Mouse (Mus musculus): ENCODE results near the gene Pced1b. TPM values are rescaled to one million over a fixed set of nuclear protein-coding genes. Genes with fewer than 3 reads are reported as not detected.

Gene Pced1b
- total and polyA plus RNA-seq, 2 experiments from 2014 or later: 0.89 to 2.6 TPM

DNA sequence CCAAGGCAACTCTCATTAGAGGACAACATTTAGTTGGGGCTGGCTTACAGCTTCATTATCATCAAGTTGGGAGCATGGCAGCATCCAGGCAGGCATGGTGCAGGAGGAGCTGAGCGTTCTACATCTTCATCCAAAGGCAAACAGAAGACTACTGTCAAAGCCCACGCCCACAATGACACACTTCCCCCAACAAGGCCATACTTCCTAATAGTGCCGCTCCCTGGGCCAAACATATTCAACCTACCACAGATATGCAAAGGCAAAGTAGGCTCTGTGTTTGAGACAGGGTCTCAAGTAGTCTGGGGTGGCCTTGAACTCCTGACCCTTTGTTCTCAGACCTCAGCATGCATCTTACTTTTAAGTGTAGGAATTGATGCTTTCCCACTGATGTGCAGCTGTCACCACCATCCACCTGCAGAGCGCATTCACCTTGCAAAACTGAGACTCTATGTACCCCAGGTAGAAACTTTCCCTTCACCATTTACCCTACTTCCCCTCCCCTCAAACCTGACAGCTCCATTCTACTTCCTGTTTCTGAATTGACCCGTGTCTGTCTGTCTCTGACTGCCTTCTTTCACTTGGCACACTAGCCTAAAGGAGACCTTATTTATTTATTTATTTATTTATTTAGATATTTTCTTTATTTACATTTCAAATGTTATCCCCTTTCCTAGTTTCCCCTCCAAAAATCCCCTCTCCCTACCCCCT, 40.7 kb downstream of the Pced1b start:
- H3K4me3 ChIP-seq (ENCODE audit: low read depth, low read length): no peak overlapping the region
- DNase-seq (ENCODE audit: low spot score) (no peak), ATAC-seq (ENCODE audit: insufficient read depth, low read depth) (no peak)

DNA sequence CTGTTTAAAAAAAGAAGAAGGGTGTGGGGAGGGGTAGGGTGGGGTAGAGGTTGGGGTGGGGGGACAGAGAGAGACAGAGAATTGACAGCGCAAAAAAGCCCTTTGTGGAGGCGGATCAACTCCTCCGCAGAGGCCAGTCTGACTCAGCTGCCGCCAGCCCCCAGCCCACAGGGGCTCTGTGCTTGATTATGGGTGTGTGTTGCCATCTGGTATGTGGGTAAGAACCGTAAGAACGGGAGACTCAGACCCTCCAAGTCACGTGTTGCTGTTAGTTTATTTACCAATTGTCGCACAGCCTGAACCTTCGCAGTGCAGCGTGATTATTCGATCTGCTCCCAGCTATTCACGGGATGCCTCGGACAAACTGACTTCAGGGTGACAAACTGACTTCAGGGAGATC, 41.8 kb downstream of the Pced1b start:
- H3K27ac ChIP-seq (ENCODE audit: low read depth): no peak overlapping the region
- no peak overlapping the region for H3K9ac ChIP-seq (replicated peaks; ENCODE audit: low read depth, low read length)
- no peak for DNase-seq (ENCODE audit: low spot score)
- H3K4me1 ChIP-seq (ENCODE audit: control insufficient read depth, insufficient read depth): no peaks in the 10 kb centered on the region
- H3K9me3 ChIP-seq (replicated peaks; ENCODE audit: control insufficient read depth, low read length): no peaks in the 10 kb centered on the region
- TF ChIP-seq EP300 (IDR thresholded peaks at IDR 0.05; ENCODE audit: low read depth) (no peak), CTCF (IDR thresholded peaks at IDR 0.05; ENCODE audit: low read depth) (no peak)
- H3K27me3 ChIP-seq (ENCODE audit: control insufficient read depth, insufficient read depth, low read length): no peaks in the 10 kb centered on the region
- WGBS: 83% methylated on average over 13 of the region's 13 CpGs
- H3K36me3 ChIP-seq (replicated peaks; ENCODE audit: control insufficient read depth, insufficient read depth, low read length): no peaks in the 10 kb centered on the region
- ATAC-seq (ENCODE audit: insufficient read depth, low read depth): no peak
- no peak overlapping the region for H3K4me2 ChIP-seq (ENCODE audit: low read depth, low read length)
- H3K4me3 ChIP-seq (ENCODE audit: low read depth, low read length): no peak overlapping the region

More for the DNA sequence above, 40.7 kb downstream of the Pced1b start:
- WGBS: 85% methylated on average over 5 of the region's 5 CpGs
- Histone ChIP-seq H3K4me2 (ENCODE audit: low read depth, low read length) (no peak overlapping the region), H3K36me3 (replicated peaks; ENCODE audit: control insufficient read depth, insufficient read depth, low read length) (no peaks in the 10 kb centered on the region), H3K27ac (ENCODE audit: low read depth) (no peak overlapping the region), H3K27me3 (ENCODE audit: control insufficient read depth, insufficient read depth, low read length) (no peaks in the 10 kb centered on the region), H3K9me3 (replicated peaks; ENCODE audit: control insufficient read depth, low read length) (no peaks in the 10 kb centered on the region), H3K4me1 (ENCODE audit: control insufficient read depth, insufficient read depth) (no peaks in the 10 kb centered on the region), H3K9ac (replicated peaks; ENCODE audit: low read depth, low read length) (no peak overlapping the region)
- TF ChIP-seq CTCF (IDR thresholded peaks at IDR 0.05; ENCODE audit: low read depth): no peak
- no peak for TF ChIP-seq EP300 (IDR thresholded peaks at IDR 0.05; ENCODE audit: low read depth)

DNA sequence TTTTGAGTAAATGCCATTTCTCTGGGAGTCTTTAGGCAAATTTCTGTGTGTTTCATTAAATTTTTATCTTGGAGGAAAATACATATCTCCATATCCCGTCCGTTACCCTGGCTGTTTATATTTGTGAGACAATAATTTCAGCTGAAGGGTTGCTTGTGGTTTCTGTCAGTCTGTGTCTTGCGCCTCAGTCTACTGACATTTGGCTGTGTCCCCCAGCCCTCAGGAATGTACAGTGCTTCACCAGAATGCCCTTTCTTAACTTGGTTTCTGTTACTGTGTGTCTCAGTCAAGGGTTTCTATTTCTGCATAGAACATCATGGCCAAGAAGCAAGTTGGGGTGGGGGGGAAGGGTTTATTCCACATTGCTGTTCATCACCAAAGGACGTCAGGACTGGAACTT, 42.3 kb downstream of the Pced1b start:
- H3K4me2 ChIP-seq (ENCODE audit: low read depth, low read length): no peak overlapping the region
- H3K9me3 ChIP-seq (replicated peaks; ENCODE audit: control insufficient read depth, low read length): no peaks in the 10 kb centered on the region
- H3K4me1 ChIP-seq (ENCODE audit: control insufficient read depth, insufficient read depth): no peaks in the 10 kb centered on the region
- H3K9ac ChIP-seq (replicated peaks; ENCODE audit: low read depth, low read length): no peak overlapping the region
- H3K27ac ChIP-seq (ENCODE audit: low read depth): no peak overlapping the region
- no peaks in the 10 kb centered on the region for H3K27me3 ChIP-seq (ENCODE audit: control insufficient read depth, insufficient read depth, low read length)
- H3K4me3 ChIP-seq (ENCODE audit: low read depth, low read length): no peak overlapping the region
- ATAC-seq (ENCODE audit: insufficient read depth, low read depth): no peak
- 65% methylated on average over 4 of the region's 4 CpGs for WGBS
- TF ChIP-seq CTCF (IDR thresholded peaks at IDR 0.05; ENCODE audit: low read depth) (no peak), EP300 (IDR thresholded peaks at IDR 0.05; ENCODE audit: low read depth) (no peak)
- no peaks in the 10 kb centered on the region for H3K36me3 ChIP-seq (replicated peaks; ENCODE audit: control insufficient read depth, insufficient read depth, low read length)
- no peak for DNase-seq (ENCODE audit: low spot score)

DNA sequence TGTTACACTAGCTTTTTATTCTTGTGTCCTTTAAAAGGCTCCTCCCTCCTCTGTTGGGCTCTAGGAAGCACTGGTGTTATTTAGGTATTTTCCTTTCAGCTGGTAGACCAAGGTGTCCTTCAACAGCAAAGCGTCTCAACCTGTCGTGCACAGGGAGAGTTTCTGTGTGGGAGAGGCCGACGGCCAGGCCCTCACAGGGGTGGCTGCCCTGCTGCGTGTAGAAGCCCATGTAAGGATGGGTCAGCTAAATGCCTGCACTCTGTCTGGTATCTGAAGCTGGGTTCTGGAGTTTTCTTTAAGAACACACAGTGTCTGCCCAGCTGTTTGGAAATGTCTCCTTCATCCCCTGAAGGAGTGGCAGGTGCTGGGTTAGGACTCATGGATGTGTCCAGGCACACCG, 43.4 kb downstream of the Pced1b start:
- Histone ChIP-seq H3K9ac (replicated peaks; ENCODE audit: low read depth, low read length) (no peak overlapping the region), H3K4me1 (ENCODE audit: control insufficient read depth, insufficient read depth) (no peaks in the 10 kb centered on the region), H3K4me3 (ENCODE audit: low read depth, low read length) (no peak overlapping the region), H3K4me2 (ENCODE audit: low read depth, low read length) (no peak overlapping the region), H3K9me3 (replicated peaks; ENCODE audit: control insufficient read depth, low read length) (no peaks in the 10 kb centered on the region), H3K27ac (ENCODE audit: low read depth) (no peak overlapping the region), H3K27me3 (ENCODE audit: control insufficient read depth, insufficient read depth, low read length) (no peaks in the 10 kb centered on the region), H3K36me3 (replicated peaks; ENCODE audit: control insufficient read depth, insufficient read depth, low read length) (no peaks in the 10 kb centered on the region)
- ATAC-seq (ENCODE audit: insufficient read depth, low read depth) (no peak), DNase-seq (ENCODE audit: low spot score) (no peak)
- 91% methylated on average over 6 of the region's 6 CpGs for WGBS
- no peak for TF ChIP-seq CTCF (IDR thresholded peaks at IDR 0.05; ENCODE audit: low read depth)
- TF ChIP-seq EP300 (IDR thresholded peaks at IDR 0.05; ENCODE audit: low read depth): no peak

DNA sequence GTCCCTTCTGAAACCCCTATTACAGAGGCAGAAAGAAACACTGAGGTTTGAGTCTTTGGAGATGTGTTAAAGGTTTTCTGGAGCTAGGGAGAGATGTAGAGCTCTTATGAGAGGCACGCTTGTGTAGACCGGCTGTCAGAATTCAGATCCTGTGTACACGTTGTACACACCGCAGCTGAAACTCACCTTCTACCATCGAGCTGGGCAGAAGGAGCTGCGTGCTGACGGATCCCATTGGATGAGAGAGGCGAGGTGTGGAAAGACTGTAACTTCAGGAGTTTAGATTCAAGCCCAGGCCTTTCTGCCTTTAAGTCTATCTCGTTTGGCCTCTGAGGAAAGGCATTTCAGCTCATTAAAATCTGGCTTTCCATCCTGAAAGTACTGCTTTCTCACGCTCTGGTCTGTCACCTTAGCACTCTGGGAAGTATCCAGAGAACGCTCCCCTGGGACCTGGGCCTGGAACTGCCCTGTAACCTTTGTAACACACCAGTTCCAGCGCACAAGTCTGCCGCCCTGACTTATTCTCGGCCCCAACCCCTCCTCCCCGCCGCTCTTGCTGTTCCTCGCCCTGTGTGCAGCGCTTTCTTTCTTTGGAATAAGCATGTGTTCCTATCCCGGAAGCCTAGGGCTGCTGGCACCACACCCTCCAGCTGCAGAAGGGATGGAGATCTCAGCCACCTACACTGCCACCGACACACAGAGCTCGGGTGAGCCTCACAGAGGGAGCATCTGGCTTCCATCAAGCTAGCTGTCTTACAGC, 44.6 kb downstream of the Pced1b start:
- no peaks in the 10 kb centered on the region for H3K4me1 ChIP-seq (ENCODE audit: control insufficient read depth, insufficient read depth)

More for the DNA sequence above, 44.6 kb downstream of the Pced1b start:
- no peak for TF ChIP-seq CTCF (IDR thresholded peaks at IDR 0.05; ENCODE audit: low read depth)
- no peak for TF ChIP-seq EP300 (IDR thresholded peaks at IDR 0.05; ENCODE audit: low read depth)
- H3K4me3 ChIP-seq (ENCODE audit: low read depth, low read length): no peak overlapping the region
- no peak overlapping the region for H3K4me2 ChIP-seq (ENCODE audit: low read depth, low read length)
- no peak overlapping the region for H3K27ac ChIP-seq (ENCODE audit: low read depth)
- no peak for ATAC-seq (ENCODE audit: insufficient read depth, low read depth)
- WGBS: 65% methylated on average over 21 of the region's 21 CpGs
- no peak for DNase-seq (ENCODE audit: low spot score)
- no peaks in the 10 kb centered on the region for H3K27me3 ChIP-seq (ENCODE audit: control insufficient read depth, insufficient read depth, low read length)
- no peaks in the 10 kb centered on the region for H3K36me3 ChIP-seq (replicated peaks; ENCODE audit: control insufficient read depth, insufficient read depth, low read length)
- H3K9ac ChIP-seq (replicated peaks; ENCODE audit: low read depth, low read length): no peak overlapping the region
- no peaks in the 10 kb centered on the region for H3K9me3 ChIP-seq (replicated peaks; ENCODE audit: control insufficient read depth, low read length)
